Mouse (Mus musculus): ENCODE results near the gene Nelfb. TPM values are rescaled to one million over a fixed set of nuclear protein-coding genes. Genes with fewer than 3 reads are reported as not detected.

Gene Nelfb
- polyA plus RNA-seq, 1 experiment, result 35.7 TPM

GRCm38 (mm10) chr2:25224766-25225752, 13.8 kb upstream of the Nelfb start:
- Histone ChIP-seq H3K4me3 (ENCODE audit: insufficient read depth, low read length) (peak overlapping the region; percentile 75), H3K27ac (ENCODE audit: insufficient read depth, low read depth, low read length) (peak overlapping the region; percentile 93), H3K4me1 (ENCODE audit: control insufficient read depth, insufficient read depth, low read length) (peaks cover 13% of the 10 kb centered on the region)
- TF ChIP-seq POLR2A (IDR thresholded peaks at IDR 0.05; ENCODE audit: borderline replicate concordance, low read depth, low read length) (no peak), CTCF (IDR thresholded peaks at IDR 0.05; ENCODE audit: low read depth, low read length) (no peak)

GRCm38 (mm10) chr2:25224492-25224765, 13.1 kb upstream of the Nelfb start, which contains the start of gene Tubb4b:
Gene Tubb4b, minus strand, starts transcription at chr2:25224702.
- H3K27ac ChIP-seq (ENCODE audit: insufficient read depth, low read depth, low read length), result peak within 1 kb of the TSS; percentile 93
- peak within 1 kb of the TSS; percentile 82 for H3K4me3 ChIP-seq (ENCODE audit: insufficient read depth, low read length)
- H3K4me1 ChIP-seq (ENCODE audit: control insufficient read depth, insufficient read depth, low read length), result peaks cover 13% of the 10 kb centered on the region
- TF ChIP-seq POLR2A (IDR thresholded peaks at IDR 0.05; ENCODE audit: borderline replicate concordance, low read depth, low read length), result peak; percentile 94; the same call in 1 of the 2 replicates
- no peak for TF ChIP-seq CTCF (IDR thresholded peaks at IDR 0.05; ENCODE audit: low read depth, low read length)

- H3K4me1 ChIP-seq (ENCODE audit: control insufficient read depth, insufficient read depth, low read length), result peaks cover 11% of the 10 kb centered on the region
- H3K4me3 ChIP-seq (ENCODE audit: insufficient read depth, low read length), result peak overlapping the region; percentile 82
- H3K27ac ChIP-seq (ENCODE audit: insufficient read depth, low read depth, low read length), result peak overlapping the region; percentile 78
These were observed 12.6 kb upstream of the Nelfb start for GRCm38 (mm10) chr2:25223681-25224491.

GRCm38 (mm10) chr2:25221331-25221772, 10.1 kb upstream of the Nelfb start:
- peaks cover 10% of the 10 kb centered on the region for H3K4me1 ChIP-seq (ENCODE audit: control insufficient read depth, insufficient read depth, low read length)
- H3K4me3 ChIP-seq (ENCODE audit: insufficient read depth, low read length), result no peak overlapping the region
- H3K27ac ChIP-seq (ENCODE audit: insufficient read depth, low read depth, low read length), result no peak overlapping the region
- TF ChIP-seq CTCF (IDR thresholded peaks at IDR 0.05; ENCODE audit: low read depth, low read length), result no peak
- no peak for TF ChIP-seq POLR2A (IDR thresholded peaks at IDR 0.05; ENCODE audit: borderline replicate concordance, low read depth, low read length)

More at GRCm38 (mm10) chr2:25223681-25224491, 12.6 kb upstream of the Nelfb start:
- TF ChIP-seq POLR2A (IDR thresholded peaks at IDR 0.05; ENCODE audit: borderline replicate concordance, low read depth, low read length) (no peak), CTCF (IDR thresholded peaks at IDR 0.05; ENCODE audit: low read depth, low read length) (no peak)

GRCm38 (mm10) chr2:25218445-25218844, 7.2 kb upstream of the Nelfb start, which contains the start of gene Fam166a:
Gene Fam166a, plus strand, starts transcription at chr2:25218745.
- TF ChIP-seq POLR2A (IDR thresholded peaks at IDR 0.05; ENCODE audit: borderline replicate concordance, low read depth, low read length) (no peak), CTCF (IDR thresholded peaks at IDR 0.05; ENCODE audit: low read depth, low read length) (no peak)
- Histone ChIP-seq H3K4me1 (ENCODE audit: control insufficient read depth, insufficient read depth, low read length) (peaks cover 3% of the 10 kb centered on the region; the same call in 1 of the 2 replicates), H3K27ac (ENCODE audit: insufficient read depth, low read depth, low read length) (no peak within 1 kb of the TSS), H3K4me3 (ENCODE audit: insufficient read depth, low read length) (no peak within 1 kb of the TSS)

- H3K4me1 ChIP-seq (ENCODE audit: control insufficient read depth, insufficient read depth, low read length), result no peaks in the 10 kb centered on the region
- no peak overlapping the region for H3K27ac ChIP-seq (ENCODE audit: insufficient read depth, low read depth, low read length)
- no peak for TF ChIP-seq CTCF (IDR thresholded peaks at IDR 0.05; ENCODE audit: low read depth, low read length)
- no peak for TF ChIP-seq POLR2A (IDR thresholded peaks at IDR 0.05; ENCODE audit: borderline replicate concordance, low read depth, low read length)
- no peak overlapping the region for H3K4me3 ChIP-seq (ENCODE audit: insufficient read depth, low read length)
These were observed 6.4 kb upstream of the Nelfb start for GRCm38 (mm10) chr2:25217666-25218065.

GRCm38 (mm10) chr2:25214444-25214843, 3.2 kb upstream of the Nelfb start, which contains the start of gene Stpg3:
Gene Stpg3, minus strand, starts transcription at chr2:25214637.
- Histone ChIP-seq H3K27ac (ENCODE audit: insufficient read depth, low read depth, low read length) (no peak within 1 kb of the TSS), H3K4me3 (ENCODE audit: insufficient read depth, low read length) (no peak within 1 kb of the TSS), H3K4me1 (ENCODE audit: control insufficient read depth, insufficient read depth, low read length) (peaks cover 11% of the 10 kb centered on the region)
- TF ChIP-seq POLR2A (IDR thresholded peaks at IDR 0.05; ENCODE audit: borderline replicate concordance, low read depth, low read length), result no peak
- TF ChIP-seq CTCF (IDR thresholded peaks at IDR 0.05; ENCODE audit: low read depth, low read length), result no peak

GRCm38 (mm10) chr2:25213266-25213865, 2.1 kb upstream of the Nelfb start:
- H3K4me1 ChIP-seq (ENCODE audit: control insufficient read depth, insufficient read depth, low read length), result peaks cover 11% of the 10 kb centered on the region
- no peak overlapping the region for H3K27ac ChIP-seq (ENCODE audit: insufficient read depth, low read depth, low read length)
- TF ChIP-seq POLR2A (IDR thresholded peaks at IDR 0.05; ENCODE audit: borderline replicate concordance, low read depth, low read length), result no peak
- TF ChIP-seq CTCF (IDR thresholded peaks at IDR 0.05; ENCODE audit: low read depth, low read length), result no peak
- no peak overlapping the region for H3K4me3 ChIP-seq (ENCODE audit: insufficient read depth, low read length)

- TF ChIP-seq POLR2A (IDR thresholded peaks at IDR 0.05; ENCODE audit: borderline replicate concordance, low read depth, low read length), result no peak
- no peak for TF ChIP-seq CTCF (IDR thresholded peaks at IDR 0.05; ENCODE audit: low read depth, low read length)
- peak overlapping the region; percentile 97 for H3K4me3 ChIP-seq (ENCODE audit: insufficient read depth, low read length)
- H3K27ac ChIP-seq (ENCODE audit: insufficient read depth, low read depth, low read length), result peak overlapping the region; percentile 58; the same call in 1 of the 2 replicates
- peaks cover 11% of the 10 kb centered on the region for H3K4me1 ChIP-seq (ENCODE audit: control insufficient read depth, insufficient read depth, low read length)
These were observed 603 bp downstream of the Nelfb start for GRCm38 (mm10) chr2:25210686-25211085.

All from bone marrow macrophage, adult 2 months (primary cell).